Mouse (Mus musculus) liver, embryonic 14.5 days (tissue): ENCODE data around the gene Olfr1371. TPM values are rescaled to one million over a fixed set of nuclear protein-coding genes. Genes with fewer than 3 reads are reported as not detected.
"Not testable (repeated sequence)": the region's sequence is repeated elsewhere in the genome, so short reads cannot be mapped to it uniquely, and the experiment has no call there.

Source experiments
- ATAC-seq: fragments of 200-750 bp; cut with Nextera tagmentation; 2 replicates; pipeline ENCODE4 v1.8.0; 2017; ENCODE audit warnings: moderate number of reproducible peaks, mild to moderate bottlenecking, moderate library complexity; ENCODE audit not compliant: insufficient read depth
- DNase-seq, 3 experiments: peaks; one replicate each; pipeline ENCODE4 v3.0.0-alpha.2; 2012 to 2013; ENCODE audit warnings: low read depth in 3 of 3, low spot score in 3 of 3
- H3K27ac ChIP-seq: fragments of 300-500 bp; sonication (generic); 2 replicates; pipeline ENCODE4 v1.5.1; 2014; ENCODE audit warnings: moderate library complexity, mild to moderate bottlenecking, control low read depth, inconsistent platforms
- H3K27me3 ChIP-seq: fragments of 300-500 bp; sonication (generic); 2 replicates; pipeline ENCODE4 v1.6.1; 2014; ENCODE audit warnings: mild to moderate bottlenecking, low read length, moderate library complexity; ENCODE audit not compliant: control insufficient read depth, insufficient read depth
- H3K36me3 ChIP-seq: fragments of 300-500 bp; sonication (generic); replicated peaks from 2 replicates; pipeline ENCODE4 v1.6.1; 2014; ENCODE audit warnings: low read depth; ENCODE audit not compliant: control insufficient read depth, insufficient read depth
- H3K4me1 ChIP-seq, 2 experiments: fragments of 200-500 bp in 1 of 2; fragments of 300-500 bp in 1 of 2; sonication (generic) in 1 of 2; replicated peaks; 2 replicates each; pipeline ENCODE4 v1.6.1; 2012 to 2014; ENCODE audit warnings: antibody characterized with exemption in 1 of 2, inconsistent platforms in 1 of 2, low read length in 1 of 2; ENCODE audit not compliant: control insufficient read depth in 2 of 2, insufficient read depth in 2 of 2
- H3K4me2 ChIP-seq: fragments of 300-500 bp; sonication (generic); 2 replicates; pipeline ENCODE4 v1.6.1; 2014; ENCODE audit warnings: low read depth, mild to moderate bottlenecking, control low read depth, moderate library complexity
- H3K4me3 ChIP-seq, 2 experiments: fragments of 200-500 bp in 1 of 2; fragments of 300-500 bp in 1 of 2; sonication (generic) in 1 of 2; 2 replicates each; pipeline ENCODE4 v1.5.1; 2012 to 2014; ENCODE audit warnings: low read depth in 2 of 2, low read length in 2 of 2, mild to moderate bottlenecking in 2 of 2, control low read depth in 1 of 2, inconsistent platforms in 1 of 2, moderate library complexity in 1 of 2; ENCODE audit not compliant: insufficient read depth in 1 of 2
- H3K9ac ChIP-seq: fragments of 300-500 bp; sonication (generic); replicated peaks from 2 replicates; pipeline ENCODE4 v1.6.1; 2014; ENCODE audit warnings: mild to moderate bottlenecking, control low read depth, moderate library complexity
- H3K9me3 ChIP-seq: fragments of 300-500 bp; sonication (generic); 2 replicates; pipeline ENCODE4 v1.6.1; 2016; ENCODE audit warnings: low read length, mixed read lengths; ENCODE audit not compliant: control insufficient read depth
- CTCF ChIP-seq: IDR thresholded peaks from 2 replicates; pipeline ENCODE4 v1.5.1; 2016; ENCODE audit warnings: antibody characterized with exemption, low read depth, control low read depth
- EP300 ChIP-seq: IDR thresholded peaks from 2 replicates; pipeline ENCODE4 v1.6.1; 2016; ENCODE audit warnings: antibody characterized with exemption, low read depth
- WGBS: fragments of 180-500 bp; shearing (Covaris S2); extraction: QIAGEN DNeasy Blood & Tissue Kit; methylation state at CpG from one replicate; pipeline ENCODE4 v1.1.7; 2014; ENCODE audit not compliant: insufficient replicate concordance; 5-methylcytosine and 5-hydroxymethylcytosine counted together
- polyA plus RNA-seq, 2 experiments: library from polyadenylated mRNA; depleted of rRNA in 1 of 2; stranded (reverse) in 1 of 2; unstranded in 1 of 2; fragments of >200 nt; fragmentation: Nextera tagmentation in 1 of 2; extraction: Ambion mirVana in 1 of 2; gene quantifications; 2 replicates each; pipeline versions ENCODE4 v1.2.1 to v1.2.3; 2012 to 2014

The Olfr1371 gene
- polyA plus RNA-seq, 2 experiments = not detected

- H3K9me3 ChIP-seq = no peaks in the 10 kb centered on the region
- TF ChIP-seq CTCF (no peak), EP300 (no peak)
- H3K4me2 ChIP-seq = no peak overlapping the region
- H3K4me3 ChIP-seq = no peak overlapping the region
- H3K27ac ChIP-seq = no peak overlapping the region
- peaks cover 3 to 7% of the 10 kb centered on the region in 2 experiments; a peak in 3 of 4 replicates for H3K4me1 ChIP-seq
- DNase-seq = no peak
- H3K36me3 ChIP-seq = no peaks in the 10 kb centered on the region
- 62% methylated on average over 3 of the region's 3 CpGs for whole genome bisulfite sequencing
- no peaks in the 10 kb centered on the region; the same call in 1 of the 2 replicates for H3K27me3 ChIP-seq
- H3K9ac ChIP-seq = no peak overlapping the region
- ATAC-seq = no peak
These were observed 13.3 kb upstream of the Olfr1371 start for GRCm38 (mm10) chr11:52227053-52227452.

DNA sequence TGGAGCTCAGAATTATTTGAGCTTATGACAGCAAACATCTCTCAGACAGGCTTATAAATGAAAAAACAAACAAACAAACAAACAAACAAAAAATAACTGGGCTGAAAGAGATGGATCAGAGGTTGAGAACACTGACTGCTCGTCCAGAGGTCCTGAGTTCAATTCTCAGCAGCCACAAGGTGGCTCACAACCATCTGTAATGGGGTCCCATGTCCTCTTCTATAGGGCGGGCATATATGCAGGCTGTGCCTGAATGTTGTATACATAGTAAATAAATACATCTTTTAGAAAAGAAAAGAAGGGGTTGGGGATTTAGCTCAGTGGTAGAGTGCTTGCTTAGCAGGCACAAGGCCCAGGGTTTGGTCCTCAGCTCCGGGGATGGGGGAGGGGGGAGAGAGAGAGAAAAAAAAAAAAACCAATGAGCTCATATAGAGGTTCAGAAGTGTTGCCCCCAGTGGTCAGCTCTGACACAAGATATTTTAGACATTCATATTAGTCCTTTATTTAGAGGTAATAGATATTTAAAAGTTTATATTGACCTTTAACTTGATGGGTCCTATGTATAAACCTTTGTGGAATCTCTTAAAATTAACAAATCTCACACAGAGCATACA, 12.3 kb upstream of the Olfr1371 start:
- no peak overlapping the region for H3K9ac ChIP-seq

GRCm38 (mm10) chr11:52223968-52224682, 10.3 kb upstream of the Olfr1371 start:
- H3K9ac ChIP-seq = no peak overlapping the region
- no peak for DNase-seq
- no peaks in the 10 kb centered on the region for H3K9me3 ChIP-seq
- H3K27ac ChIP-seq = no peak overlapping the region
- peak overlapping the region; percentile 23 for H3K4me2 ChIP-seq
- H3K4me1 ChIP-seq = no peaks in the 10 kb centered on the region; a peak in 1 of 4 replicates
- peak; percentile 64; the same call in 1 of the 2 replicates for ATAC-seq
- no peaks in the 10 kb centered on the region; the same call in 1 of the 2 replicates for H3K27me3 ChIP-seq
- 11% methylated on average over 19 of the region's 19 CpGs for WGBS
- peak overlapping the region in 1 of 2 experiments; percentile 14; a peak in 1 of 4 replicates for H3K4me3 ChIP-seq
- TF ChIP-seq EP300 = no peak
- no peak for TF ChIP-seq CTCF
- H3K36me3 ChIP-seq = no peaks in the 10 kb centered on the region

More for the DNA sequence above, 12.3 kb upstream of the Olfr1371 start:
- no peaks in the 10 kb centered on the region; the same call in 1 of the 2 replicates for H3K27me3 ChIP-seq
- H3K4me2 ChIP-seq = no peak overlapping the region
- WGBS = 50% methylated on average over 3 of the region's 3 CpGs
- H3K36me3 ChIP-seq = no peaks in the 10 kb centered on the region
- TF ChIP-seq CTCF = no peak
- TF ChIP-seq EP300 = no peak
- H3K9me3 ChIP-seq = no peaks in the 10 kb centered on the region
- DNase-seq (no peak), ATAC-seq (no peak)
- peaks cover 3 to 6% of the 10 kb centered on the region in 2 experiments; a peak in 3 of 4 replicates for H3K4me1 ChIP-seq
- no peak overlapping the region for H3K4me3 ChIP-seq
- no peak overlapping the region for H3K27ac ChIP-seq

- ATAC-seq (no peak), DNase-seq (no peak)
- peak; percentile 52 for TF ChIP-seq CTCF
- no peak for TF ChIP-seq EP300
- no peaks in the 10 kb centered on the region for H3K36me3 ChIP-seq
- H3K27ac ChIP-seq = no peak overlapping the region
- 50% methylated on average over 6 of the region's 6 CpGs for WGBS
- no peak overlapping the region for H3K4me2 ChIP-seq
- no peak overlapping the region for H3K4me3 ChIP-seq
- H3K9me3 ChIP-seq = no peaks in the 10 kb centered on the region
- H3K9ac ChIP-seq = no peak overlapping the region
- no peaks in the 10 kb centered on the region; the same call in 1 of the 2 replicates for H3K27me3 ChIP-seq
- no peaks in the 10 kb centered on the region; a peak in 1 of 4 replicates for H3K4me1 ChIP-seq
These were observed 9.1 kb upstream of the Olfr1371 start for GRCm38 (mm10) chr11:52222891-52223290.

DNA sequence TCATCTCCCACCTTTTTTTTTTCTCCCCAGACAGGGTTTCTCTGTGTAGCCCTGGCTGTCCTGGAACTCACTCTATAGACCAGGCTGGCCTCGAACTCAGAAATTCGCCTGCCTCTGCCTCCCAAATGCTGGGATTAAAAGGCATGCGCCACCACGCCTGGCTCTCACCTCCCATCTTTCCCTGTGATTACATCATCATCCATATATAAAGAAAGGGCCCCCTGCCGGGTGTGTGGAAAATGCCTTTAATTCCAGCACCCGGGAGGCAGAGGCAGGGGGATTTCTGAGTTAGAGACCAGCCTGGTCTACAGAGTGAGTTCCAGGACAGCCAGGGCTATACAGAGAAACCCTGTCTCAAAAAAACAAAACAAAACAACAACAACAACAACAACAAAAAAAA, 8.1 kb upstream of the Olfr1371 start:
- H3K27ac ChIP-seq, H3K4me3 ChIP-seq, H3K9me3 ChIP-seq, ATAC-seq, DNase-seq, H3K9ac ChIP-seq, H3K36me3 ChIP-seq, H3K4me2 ChIP-seq, H3K27me3 ChIP-seq, H3K4me1 ChIP-seq: not testable (repeated sequence)
- WGBS = 65% methylated on average over 6 of the region's 6 CpGs
